Mouse (Mus musculus): ENCODE results near the gene Dclk3. TPM values are rescaled to one million over a fixed set of nuclear protein-coding genes. Genes with fewer than 3 reads are reported as not detected.

Dclk3 gene
- total and polyA plus RNA-seq, 3 experiments, result 0.05 TPM; not detected in 2

GRCm38 (mm10) chr9:111459466-111459865 lies 20.6 kb downstream of the Dclk3 start:
- DNase-seq (ENCODE audit: low spot score), result no peak
- no peak for ATAC-seq (ENCODE audit: extremely low read depth, insufficient number of reproducible peaks, low FRiP score, poor library complexity, severe bottlenecking)
- TF ChIP-seq CTCF (IDR thresholded peaks at IDR 0.05; ENCODE audit: low read depth, low read length) (no peak), GATA1 (IDR thresholded peaks at IDR 0.05; ENCODE audit: borderline replicate concordance, low read length) (no peak), TAL1 (conservative IDR thresholded peaks at IDR 0.05; ENCODE audit: low read depth, low read length) (no peak), POLR2AphosphoS5 (IDR thresholded peaks at IDR 0.05; ENCODE audit: insufficient replicate concordance, low read depth, low read length) (no peak), GATA2 (IDR thresholded peaks at IDR 0.05; ENCODE audit: borderline replicate concordance, low read depth, low read length) (no peak)

GRCm38 (mm10) chr9:111460201-111460814 lies 21.4 kb downstream of the Dclk3 start:
- H3K9me3 ChIP-seq (replicated peaks), result peaks cover 54% of the 10 kb centered on the region
- no peaks in the 10 kb centered on the region for H3K4me1 ChIP-seq (ENCODE audit: insufficient read depth, low read depth, low read length)
- TF ChIP-seq GATA2 (IDR thresholded peaks at IDR 0.05; ENCODE audit: borderline replicate concordance, low read depth, low read length) (no peak), POLR2AphosphoS5 (IDR thresholded peaks at IDR 0.05; ENCODE audit: insufficient replicate concordance, low read depth, low read length) (no peak), CTCF (IDR thresholded peaks at IDR 0.05; ENCODE audit: low read depth, low read length) (no peak), GATA1 (IDR thresholded peaks at IDR 0.05; ENCODE audit: borderline replicate concordance, low read length) (no peak), TAL1 (conservative IDR thresholded peaks at IDR 0.05; ENCODE audit: low read depth, low read length) (no peak)
- no peak overlapping the region for H3K4me3 ChIP-seq (ENCODE audit: low read depth, low read length)
- H3K36me3 ChIP-seq (replicated peaks), result no peaks in the 10 kb centered on the region
- ATAC-seq (ENCODE audit: extremely low read depth, insufficient number of reproducible peaks, low FRiP score, poor library complexity, severe bottlenecking) (no peak), DNase-seq (ENCODE audit: low spot score) (no peak)
- no peaks in the 10 kb centered on the region for H3K27me3 ChIP-seq (ENCODE audit: insufficient read depth, low read length)

More at GRCm38 (mm10) chr9:111459466-111459865, 20.6 kb downstream of the Dclk3 start:
- Histone ChIP-seq H3K9me3 (replicated peaks) (peaks cover 54% of the 10 kb centered on the region), H3K36me3 (replicated peaks) (no peaks in the 10 kb centered on the region), H3K4me1 (ENCODE audit: insufficient read depth, low read depth, low read length) (no peaks in the 10 kb centered on the region), H3K4me3 (ENCODE audit: low read depth, low read length) (no peak overlapping the region), H3K27me3 (ENCODE audit: insufficient read depth, low read length) (no peaks in the 10 kb centered on the region)

- TF ChIP-seq TAL1 (conservative IDR thresholded peaks at IDR 0.05; ENCODE audit: low read depth, low read length) (no peak), GATA1 (IDR thresholded peaks at IDR 0.05; ENCODE audit: borderline replicate concordance, low read length) (no peak), POLR2AphosphoS5 (IDR thresholded peaks at IDR 0.05; ENCODE audit: insufficient replicate concordance, low read depth, low read length) (no peak), CTCF (IDR thresholded peaks at IDR 0.05; ENCODE audit: low read depth, low read length) (no peak), GATA2 (IDR thresholded peaks at IDR 0.05; ENCODE audit: borderline replicate concordance, low read depth, low read length) (no peak)
- H3K4me3 ChIP-seq (ENCODE audit: low read depth, low read length), result no peak overlapping the region
- DNase-seq (ENCODE audit: low spot score) (no peak), ATAC-seq (ENCODE audit: extremely low read depth, insufficient number of reproducible peaks, low FRiP score, poor library complexity, severe bottlenecking) (no peak)
- no peaks in the 10 kb centered on the region for H3K36me3 ChIP-seq (replicated peaks)
- H3K4me1 ChIP-seq (ENCODE audit: insufficient read depth, low read depth, low read length), result no peaks in the 10 kb centered on the region
- no peaks in the 10 kb centered on the region for H3K27me3 ChIP-seq (ENCODE audit: insufficient read depth, low read length)
- peaks cover 49% of the 10 kb centered on the region for H3K9me3 ChIP-seq (replicated peaks)
These were observed 22.7 kb downstream of the Dclk3 start for GRCm38 (mm10) chr9:111461415-111462103.

GRCm38 (mm10) chr9:111465666-111466065 lies 26.8 kb downstream of the Dclk3 start:
- ATAC-seq (ENCODE audit: extremely low read depth, insufficient number of reproducible peaks, low FRiP score, poor library complexity, severe bottlenecking) (no peak), DNase-seq (ENCODE audit: low spot score) (no peak)
- H3K4me3 ChIP-seq (ENCODE audit: low read depth, low read length), result no peak overlapping the region
- H3K4me1 ChIP-seq (ENCODE audit: insufficient read depth, low read depth, low read length), result no peaks in the 10 kb centered on the region
- TF ChIP-seq CTCF (IDR thresholded peaks at IDR 0.05; ENCODE audit: low read depth, low read length), result no peak
- no peak for TF ChIP-seq GATA1 (IDR thresholded peaks at IDR 0.05; ENCODE audit: borderline replicate concordance, low read length)
- TF ChIP-seq POLR2AphosphoS5 (IDR thresholded peaks at IDR 0.05; ENCODE audit: insufficient replicate concordance, low read depth, low read length), result no peak
- H3K27me3 ChIP-seq (ENCODE audit: insufficient read depth, low read length), result no peaks in the 10 kb centered on the region
- H3K36me3 ChIP-seq (replicated peaks), result no peaks in the 10 kb centered on the region
- H3K9me3 ChIP-seq (replicated peaks), result peaks cover 54% of the 10 kb centered on the region

GRCm38 (mm10) chr9:111473686-111474457 lies 35.0 kb downstream of the Dclk3 start:
- no peaks in the 10 kb centered on the region for H3K36me3 ChIP-seq (replicated peaks)
- H3K4me3 ChIP-seq (ENCODE audit: low read depth, low read length), result no peak overlapping the region
- DNase-seq (ENCODE audit: low spot score) (no peak), ATAC-seq (ENCODE audit: extremely low read depth, insufficient number of reproducible peaks, low FRiP score, poor library complexity, severe bottlenecking) (no peak)
- no peak for TF ChIP-seq TAL1 (conservative IDR thresholded peaks at IDR 0.05; ENCODE audit: low read depth, low read length)
- no peak for TF ChIP-seq CTCF (IDR thresholded peaks at IDR 0.05; ENCODE audit: low read depth, low read length)
- TF ChIP-seq GATA2 (IDR thresholded peaks at IDR 0.05; ENCODE audit: borderline replicate concordance, low read depth, low read length), result no peak
- TF ChIP-seq GATA1 (IDR thresholded peaks at IDR 0.05; ENCODE audit: borderline replicate concordance, low read length), result no peak
- no peak for TF ChIP-seq POLR2AphosphoS5 (IDR thresholded peaks at IDR 0.05; ENCODE audit: insufficient replicate concordance, low read depth, low read length)
- peaks cover 53% of the 10 kb centered on the region for H3K9me3 ChIP-seq (replicated peaks)
- no peaks in the 10 kb centered on the region for H3K4me1 ChIP-seq (ENCODE audit: insufficient read depth, low read depth, low read length)
- H3K27me3 ChIP-seq (ENCODE audit: insufficient read depth, low read length), result no peaks in the 10 kb centered on the region

GRCm38 (mm10) chr9:111474458-111474745 lies 35.5 kb downstream of the Dclk3 start:
- Histone ChIP-seq H3K27me3 (ENCODE audit: insufficient read depth, low read length) (no peaks in the 10 kb centered on the region), H3K4me1 (ENCODE audit: insufficient read depth, low read depth, low read length) (no peaks in the 10 kb centered on the region), H3K36me3 (replicated peaks) (no peaks in the 10 kb centered on the region), H3K4me3 (ENCODE audit: low read depth, low read length) (no peak overlapping the region), H3K9me3 (replicated peaks) (peaks cover 50% of the 10 kb centered on the region)
- ATAC-seq (ENCODE audit: extremely low read depth, insufficient number of reproducible peaks, low FRiP score, poor library complexity, severe bottlenecking) (no peak), DNase-seq (ENCODE audit: low spot score) (no peak)
- TF ChIP-seq GATA1 (IDR thresholded peaks at IDR 0.05; ENCODE audit: borderline replicate concordance, low read length) (no peak), CTCF (IDR thresholded peaks at IDR 0.05; ENCODE audit: low read depth, low read length) (no peak), POLR2AphosphoS5 (IDR thresholded peaks at IDR 0.05; ENCODE audit: insufficient replicate concordance, low read depth, low read length) (no peak), TAL1 (conservative IDR thresholded peaks at IDR 0.05; ENCODE audit: low read depth, low read length) (no peak), GATA2 (IDR thresholded peaks at IDR 0.05; ENCODE audit: borderline replicate concordance, low read depth, low read length) (no peak)

Measured in G1E (cell line).